Mouse (Mus musculus): Measurements from ENCODE around the gene Rnf212b. TPM values are rescaled to one million over a fixed set of nuclear protein-coding genes. Genes with fewer than 3 reads are reported as not detected.
"Not testable (repeated sequence)": the region's sequence is repeated elsewhere in the genome, so short reads cannot be mapped to it uniquely, and the experiment has no call there.

Gene Rnf212b
- not detected in 2 replicates for polyA plus RNA-seq (2016; fragmentation: Nextera tagmentation; extraction: Ambion mirVana)

- no peak within 1 kb of the TSS for H3K4me3 ChIP-seq
- WGBS, result 78% methylated on average over 29 of the region's 29 CpGs
- H3K4me1 ChIP-seq, result peaks cover 7% of the 10 kb centered on the region; the same call in 1 of the 2 replicates
- no peak within 1 kb of the TSS for H3K27ac ChIP-seq
- no peaks in the 10 kb centered on the region for H3K27me3 ChIP-seq (ENCODE audit: insufficient read depth, poor library complexity, severe bottlenecking)
- H3K36me3 ChIP-seq, result no peaks in the 10 kb centered on the region
- no peak for DNase-seq (ENCODE audit: low spot score)
- H3K9me3 ChIP-seq, result no peaks in the 10 kb centered on the region
Measured at GRCm38 (mm10) chr14:54813991-54814390, at the start of gene Rnf212b. Rnf212b (plus strand) TSS chr14:54814141.

DNA sequence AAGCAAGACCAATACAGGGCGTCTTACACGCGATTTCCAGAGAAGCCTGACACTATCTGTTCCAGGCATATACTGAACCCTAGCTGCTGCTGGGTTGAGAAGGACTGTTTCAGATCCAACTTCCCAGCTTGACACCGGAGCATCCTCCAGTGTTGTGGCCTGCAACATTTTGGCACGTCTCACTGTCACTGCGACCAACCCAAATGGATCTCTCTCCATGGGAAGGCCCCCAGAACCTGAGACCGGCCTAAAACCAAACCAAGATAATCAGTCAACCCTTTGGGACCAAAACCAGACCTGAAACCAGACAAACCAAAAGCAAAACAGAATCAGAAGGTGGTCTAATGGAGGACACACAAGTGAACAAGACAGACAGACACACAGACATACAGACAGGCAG, 47.0 kb upstream of the Rnf212b start:
- DNase-seq (ENCODE audit: low spot score); H3K27me3 ChIP-seq (ENCODE audit: insufficient read depth, poor library complexity, severe bottlenecking): not testable (repeated sequence)

DNA sequence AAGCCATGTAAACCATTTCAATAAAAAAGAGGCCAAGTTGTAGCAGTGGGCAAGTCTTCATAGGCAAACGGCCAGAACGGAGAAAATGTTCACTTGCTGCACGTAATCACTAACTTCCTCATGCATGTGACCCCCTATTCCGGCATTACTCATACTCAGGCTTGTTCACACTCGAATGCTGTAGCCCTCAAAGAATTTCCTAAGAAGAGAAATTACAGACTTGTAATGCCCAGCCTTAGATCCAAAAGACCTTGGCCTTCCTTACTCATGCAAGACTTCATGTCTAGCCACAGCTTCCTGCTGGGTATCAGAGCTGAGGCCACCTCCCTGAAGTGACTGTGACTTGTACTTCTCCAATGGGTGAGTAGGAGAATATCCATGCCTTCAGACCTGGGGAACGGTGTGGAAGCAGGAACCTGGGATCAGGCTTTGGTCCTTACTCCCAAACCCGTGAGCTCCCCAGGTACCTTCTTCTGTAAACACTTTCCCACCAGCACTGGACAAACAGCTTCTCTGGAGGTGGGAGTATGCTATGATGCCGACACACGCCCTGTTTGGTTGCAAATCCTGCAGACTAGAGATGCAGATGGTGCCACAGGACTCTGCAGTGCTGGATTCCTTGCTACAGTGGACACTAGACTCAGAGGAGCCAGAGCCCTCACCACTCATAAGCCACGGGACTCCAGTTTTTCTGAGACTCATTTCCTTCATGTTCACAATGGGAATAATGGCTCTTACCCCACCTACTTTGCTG, 45.5 kb upstream of the Rnf212b start:
- Histone ChIP-seq H3K4me3 (no peak overlapping the region), H3K4me1 (0 out of 2 replicates have a peak, but pooled peaks cover 9% of the 10 kb centered on the region), H3K36me3 (no peaks in the 10 kb centered on the region), H3K9me3 (no peaks in the 10 kb centered on the region), H3K27ac (no peak overlapping the region), H3K27me3 (ENCODE audit: insufficient read depth, poor library complexity, severe bottlenecking) (no peaks in the 10 kb centered on the region)
- no peak for DNase-seq (ENCODE audit: low spot score)
- WGBS, result 84% methylated on average over 10 of the region's 10 CpGs

More for the DNA sequence above, 47.0 kb upstream of the Rnf212b start:
- not testable (repeated sequence) for H3K4me1 ChIP-seq, H3K4me3 ChIP-seq, H3K27ac ChIP-seq, H3K36me3 ChIP-seq, H3K9me3 ChIP-seq
- WGBS, result 89% methylated on average over 7 of the region's 7 CpGs

- H3K36me3 ChIP-seq, result no peaks in the 10 kb centered on the region
- H3K9me3 ChIP-seq, result no peaks in the 10 kb centered on the region
- WGBS, result 87% methylated on average over 5 of the region's 5 CpGs
- H3K4me1 ChIP-seq, result 0 out of 2 replicates have a peak, but pooled peaks cover 13% of the 10 kb centered on the region
- DNase-seq (ENCODE audit: low spot score), result no peak
- H3K27me3 ChIP-seq (ENCODE audit: insufficient read depth, poor library complexity, severe bottlenecking), result no peaks in the 10 kb centered on the region
- no peak overlapping the region for H3K27ac ChIP-seq
- H3K4me3 ChIP-seq, result no peak overlapping the region
Measured at GRCm38 (mm10) chr14:54769068-54769425, 44.9 kb upstream of the Rnf212b start.

- 93% methylated on average over 5 of the region's 5 CpGs for WGBS
- Histone ChIP-seq H3K36me3 (no peaks in the 10 kb centered on the region), H3K4me3 (no peak overlapping the region), H3K27ac (no peak overlapping the region), H3K4me1 (0 out of 2 replicates have a peak, but pooled peaks cover 13% of the 10 kb centered on the region), H3K27me3 (ENCODE audit: insufficient read depth, poor library complexity, severe bottlenecking) (no peaks in the 10 kb centered on the region), H3K9me3 (no peaks in the 10 kb centered on the region)
- no peak for DNase-seq (ENCODE audit: low spot score)
Measured at GRCm38 (mm10) chr14:54770373-54770772, 43.6 kb upstream of the Rnf212b start.

DNA sequence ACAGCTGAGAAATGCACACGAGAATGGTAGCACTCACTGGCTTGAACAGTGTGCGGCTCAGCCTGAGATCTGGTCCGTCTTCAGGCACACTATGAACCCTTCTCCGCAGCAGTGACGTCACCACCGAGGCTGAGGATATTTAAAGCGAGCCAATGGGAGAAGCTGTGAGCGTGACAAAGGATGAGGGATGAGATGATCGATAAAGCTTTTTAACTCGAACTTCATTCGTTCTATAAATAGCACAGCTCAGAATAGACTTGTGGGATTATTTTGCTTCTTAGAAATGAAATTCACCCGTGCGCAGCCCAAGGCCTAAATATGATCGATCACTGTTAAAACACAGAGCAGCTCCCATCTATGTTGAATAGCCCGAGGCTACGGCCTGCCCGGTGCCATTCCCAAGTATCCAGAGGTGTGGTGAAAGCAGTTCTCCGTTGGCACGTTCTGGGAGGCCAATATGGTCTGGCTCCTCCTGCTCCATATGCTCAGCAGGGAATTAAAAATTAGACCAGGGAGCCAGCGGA, 41.5 kb upstream of the Rnf212b start:
- Histone ChIP-seq H3K4me3 (no peak overlapping the region), H3K27ac (no peak overlapping the region), H3K36me3 (no peaks in the 10 kb centered on the region), H3K4me1 (0 out of 2 replicates have a peak, but pooled peaks cover 13% of the 10 kb centered on the region), H3K9me3 (no peaks in the 10 kb centered on the region), H3K27me3 (ENCODE audit: insufficient read depth, poor library complexity, severe bottlenecking) (no peaks in the 10 kb centered on the region)
- DNase-seq (ENCODE audit: low spot score), result no peak
- 57% methylated on average over 20 of the region's 20 CpGs for WGBS

GRCm38 (mm10) chr14:54775534-54776041, 38.4 kb upstream of the Rnf212b start:
- no peaks in the 10 kb centered on the region for H3K36me3 ChIP-seq
- no peak for DNase-seq (ENCODE audit: low spot score)
- no peak overlapping the region for H3K27ac ChIP-seq
- 85% methylated on average over 7 of the region's 7 CpGs for WGBS
- no peaks in the 10 kb centered on the region for H3K9me3 ChIP-seq
- no peak overlapping the region for H3K4me3 ChIP-seq
- H3K4me1 ChIP-seq, result 0 out of 2 replicates have a peak, but pooled peaks cover 18% of the 10 kb centered on the region
- peaks cover 10% of the 10 kb centered on the region for H3K27me3 ChIP-seq (ENCODE audit: insufficient read depth, poor library complexity, severe bottlenecking)

GRCm38 (mm10) chr14:54776768-54777167, 37.2 kb upstream of the Rnf212b start:
- no peak overlapping the region for H3K4me3 ChIP-seq
- H3K27me3 ChIP-seq (ENCODE audit: insufficient read depth, poor library complexity, severe bottlenecking), result peaks cover 17% of the 10 kb centered on the region
- H3K36me3 ChIP-seq, result no peaks in the 10 kb centered on the region
- H3K4me1 ChIP-seq, result peaks cover 26% of the 10 kb centered on the region; the same call in 1 of the 2 replicates
- no peak overlapping the region for H3K27ac ChIP-seq
- H3K9me3 ChIP-seq, result no peaks in the 10 kb centered on the region
- 63% methylated on average over 5 of the region's 5 CpGs for WGBS
- DNase-seq (ENCODE audit: low spot score), result no peak

DNA sequence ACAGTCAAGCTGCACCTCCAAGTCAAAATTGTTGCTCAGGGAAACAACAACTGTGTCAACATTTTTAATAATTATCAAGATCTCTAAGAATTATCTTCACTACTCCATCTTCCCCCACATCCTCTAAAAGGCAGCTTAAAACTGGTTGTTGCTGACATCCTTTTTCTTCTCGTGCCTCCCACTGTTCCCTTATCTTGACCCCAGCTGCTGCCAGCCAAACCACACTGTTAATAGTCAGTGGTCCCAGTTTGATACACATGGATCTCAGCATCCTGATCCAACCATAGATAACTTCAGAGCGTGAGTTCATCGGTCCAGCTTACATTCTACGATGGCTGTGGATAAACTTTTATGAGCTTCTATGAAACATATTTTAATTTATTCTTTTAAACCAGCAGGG, 36.0 kb upstream of the Rnf212b start:
- Histone ChIP-seq H3K27ac (no peak overlapping the region), H3K9me3 (no peaks in the 10 kb centered on the region), H3K4me1 (peaks cover 21% of the 10 kb centered on the region; the same call in 1 of the 2 replicates), H3K36me3 (no peaks in the 10 kb centered on the region), H3K4me3 (no peak overlapping the region), H3K27me3 (ENCODE audit: insufficient read depth, poor library complexity, severe bottlenecking) (peaks cover 28% of the 10 kb centered on the region)
- 59% methylated on average over 4 of the region's 4 CpGs for WGBS
- no peak for DNase-seq (ENCODE audit: low spot score)

DNA sequence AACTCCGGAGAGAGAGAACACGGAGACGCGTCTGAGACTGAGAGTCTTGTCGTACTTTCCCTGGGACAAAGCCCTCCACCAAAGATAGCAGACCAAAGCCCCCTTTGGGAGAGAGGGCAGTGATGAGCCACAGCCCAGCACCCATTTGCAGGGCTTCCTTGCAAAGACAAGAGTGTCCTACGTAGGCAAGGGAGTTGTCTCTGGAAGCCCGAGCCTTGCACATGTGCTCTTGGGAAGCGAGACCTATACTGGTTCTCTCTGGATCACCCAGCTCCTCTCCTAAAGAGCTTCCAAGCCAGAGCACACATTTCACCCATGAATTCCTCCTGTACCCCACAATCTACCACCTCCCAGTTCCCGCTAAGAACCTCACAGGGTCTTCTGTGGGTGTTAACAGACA, 33.9 kb upstream of the Rnf212b start:
- Histone ChIP-seq H3K27me3 (ENCODE audit: insufficient read depth, poor library complexity, severe bottlenecking) (peaks cover 28% of the 10 kb centered on the region), H3K9me3 (no peaks in the 10 kb centered on the region), H3K4me3 (no peak overlapping the region), H3K4me1 (peaks cover 16% of the 10 kb centered on the region; the same call in 1 of the 2 replicates), H3K27ac (no peak overlapping the region), H3K36me3 (no peaks in the 10 kb centered on the region)
- 78% methylated on average over 9 of the region's 9 CpGs for WGBS
- DNase-seq (ENCODE audit: low spot score), result no peak

DNA sequence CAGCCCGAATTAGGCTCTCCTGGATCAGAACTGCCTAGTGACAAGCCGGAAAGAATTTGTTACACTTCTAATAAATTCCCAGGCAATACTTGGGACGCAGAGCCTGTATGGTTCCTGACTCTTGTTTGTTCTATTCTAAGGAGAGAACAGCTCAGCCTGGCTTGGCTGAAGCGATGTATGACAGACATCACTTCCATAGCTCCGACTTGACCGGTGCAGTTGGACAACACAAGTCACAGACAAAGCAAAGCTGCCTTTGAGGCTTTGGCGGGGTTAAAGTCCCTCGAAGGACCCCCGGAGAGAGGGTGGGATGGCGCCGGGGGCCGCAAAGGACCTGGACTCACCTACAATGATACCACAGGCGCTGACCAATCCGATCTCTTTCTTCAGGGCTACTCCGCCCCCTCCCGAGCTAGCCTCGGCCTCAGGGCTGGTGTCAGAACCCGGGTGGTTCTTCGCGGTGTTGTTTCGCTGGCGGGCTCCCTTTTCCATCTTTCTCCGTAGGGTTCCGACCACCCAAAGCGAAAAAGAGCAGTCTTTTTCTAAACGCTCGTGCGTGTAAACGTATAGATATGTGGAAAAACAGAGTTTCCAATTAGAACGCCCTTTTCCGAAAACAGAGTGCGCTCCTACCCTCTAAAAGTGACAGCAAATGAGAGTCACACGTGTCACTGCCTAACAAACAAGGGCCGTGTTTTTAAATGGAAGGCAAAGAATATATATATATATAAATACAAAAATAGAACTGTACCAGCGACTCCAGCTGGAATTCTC, 32.9 kb upstream of the Rnf212b start:
- Histone ChIP-seq H3K27ac (peak overlapping the region; percentile 29; the same call in 1 of the 2 replicates), H3K4me3 (peak overlapping the region; percentile 65), H3K9me3 (no peaks in the 10 kb centered on the region), H3K27me3 (ENCODE audit: insufficient read depth, poor library complexity, severe bottlenecking) (peaks cover 28% of the 10 kb centered on the region), H3K4me1 (peaks cover 16% of the 10 kb centered on the region; the same call in 1 of the 2 replicates), H3K36me3 (no peaks in the 10 kb centered on the region)
- WGBS, result 3% methylated on average over 35 of the region's 35 CpGs
- no peak for DNase-seq (ENCODE audit: low spot score)

DNA sequence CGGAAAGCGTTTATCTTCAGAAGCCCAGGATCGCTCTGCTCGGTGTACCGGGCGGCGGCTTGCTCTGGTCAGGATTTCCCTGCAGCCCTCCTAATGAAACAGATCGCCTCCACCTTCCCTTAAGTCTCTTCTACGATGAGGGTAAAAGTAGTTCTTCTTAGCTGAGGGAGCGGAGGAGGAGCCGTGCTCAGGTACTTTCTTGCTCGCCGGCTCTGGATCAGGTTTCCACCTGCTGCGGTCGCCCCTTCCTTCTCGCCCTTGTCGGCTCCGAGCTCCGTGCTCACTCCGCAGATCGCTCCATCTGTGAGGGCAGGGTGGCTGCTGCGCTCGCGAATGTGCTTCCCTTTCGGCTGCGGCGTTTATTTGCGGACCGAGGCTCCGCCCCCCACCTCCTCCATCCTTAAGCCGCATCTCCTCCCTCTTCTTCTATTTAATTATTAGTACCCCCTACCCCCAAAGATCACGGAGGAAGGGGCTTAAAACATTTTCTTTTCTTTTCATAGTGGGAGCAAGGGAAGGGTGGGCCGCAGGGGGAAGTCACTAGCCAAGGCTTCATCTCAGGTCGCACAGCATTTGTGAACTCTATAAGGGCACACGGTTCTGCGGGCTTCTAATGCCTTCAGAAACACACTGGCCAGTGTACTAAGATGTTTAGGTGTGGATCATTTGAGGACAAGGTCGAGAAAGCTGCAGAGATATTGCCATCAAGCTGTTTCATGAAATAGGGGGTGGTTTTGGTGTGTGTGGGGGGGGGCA, 32.2 kb upstream of the Rnf212b start, which contains the start of gene Slc7a8:
Gene Slc7a8 (minus strand): TSS at position 337 of the 756 bp plus-strand sequence.
- H3K4me1 ChIP-seq, result peaks cover 16% of the 10 kb centered on the region; the same call in 1 of the 2 replicates
- H3K36me3 ChIP-seq, result no peaks in the 10 kb centered on the region
- peak within 1 kb of the TSS; percentile 29; the same call in 1 of the 2 replicates for H3K27ac ChIP-seq
- peaks cover 28% of the 10 kb centered on the region for H3K27me3 ChIP-seq (ENCODE audit: insufficient read depth, poor library complexity, severe bottlenecking)
- H3K4me3 ChIP-seq, result peak within 1 kb of the TSS; percentile 65
- H3K9me3 ChIP-seq, result no peaks in the 10 kb centered on the region
- no peak for DNase-seq (ENCODE audit: low spot score)
- WGBS, result 2% methylated on average over 37 of the region's 37 CpGs

Data from heart, embryonic 10.5 days (tissue).